Comparison of ENCODE assay signal across 8 mouse cellular contexts in genomic region chr1:125910211-125910870, GRCm38 (mm10). TPM values are rescaled to one million over a fixed set of nuclear protein-coding genes. Genes with fewer than 3 reads are reported as not detected.
A peak's percentile ranks its signal among the peaks of the same experiment; 100 is the strongest.
DNase-seq lines count a peak whose midpoint lies in the region; ATAC-seq lines count a peak whose summit lies in the region.

No protein-coding gene starts in this region.

- H3K4me1 ChIP-seq in forebrain, embryonic 12.5 days, result peaks cover 27% of the 10 kb centered on the region
- H3K4me1 ChIP-seq in intestine, embryonic 14.5 days (replicated peaks; ENCODE audit: control insufficient read depth, insufficient read depth, low read length), result peaks cover 12% of the 10 kb centered on the region
- H3K4me1 ChIP-seq in midbrain, embryonic 10.5 days, result peaks cover 32% of the 10 kb centered on the region

- H3K4me3 ChIP-seq in forebrain, embryonic 12.5 days (replicated peaks), result peak overlapping the region; percentile 50
- 0 out of 2 replicates have a peak overlapping the region, but pooled peaks have one; percentile 11 for H3K4me3 ChIP-seq in intestine, embryonic 14.5 days (ENCODE audit: low read depth, low read length)
- peak overlapping the region; percentile 71 for H3K4me3 ChIP-seq in midbrain, embryonic 10.5 days

- H3K9ac ChIP-seq in forebrain, embryonic 12.5 days, result no peak overlapping the region
- H3K9ac ChIP-seq in intestine, embryonic 14.5 days (ENCODE audit: low read length), result no peak overlapping the region

- H3K36me3 ChIP-seq in forebrain, embryonic 12.5 days (replicated peaks), result no peaks in the 10 kb centered on the region
- no peaks in the 10 kb centered on the region for H3K36me3 ChIP-seq in intestine, embryonic 14.5 days (ENCODE audit: control insufficient read depth, insufficient read depth, low read length)
- no peaks in the 10 kb centered on the region for H3K36me3 ChIP-seq in midbrain, embryonic 10.5 days

- peak; percentile 47 for DNase-seq in kidney, postnatal 10 days
- no peak for DNase-seq in kidney, adult 9 months
- peak; percentile 22 for DNase-seq in WW6 (ENCODE audit: low read depth, low spot score)
- DNase-seq in intestine, embryonic 14.5 days (ENCODE audit: low spot score), result peak; percentile 64
- peak; percentile 62 for DNase-seq in midbrain, embryonic 10.5 days (ENCODE audit: low spot score)
- no peak for DNase-seq in thymus, postnatal 0 days (ENCODE audit: low spot score)

- WGBS in forebrain, embryonic 12.5 days, result 16% methylated on average over 14 of the region's 14 CpGs
- 7% methylated on average over 14 of the region's 14 CpGs for WGBS in intestine, embryonic 14.5 days
- WGBS in midbrain, embryonic 10.5 days, result 19% methylated on average over 14 of the region's 14 CpGs

- no peaks in the 10 kb centered on the region for H3K9me3 ChIP-seq in forebrain, embryonic 12.5 days
- no peaks in the 10 kb centered on the region for H3K9me3 ChIP-seq in intestine, embryonic 14.5 days (ENCODE audit: control insufficient read depth, low read length)
- no peaks in the 10 kb centered on the region for H3K9me3 ChIP-seq in midbrain, embryonic 10.5 days (replicated peaks)

- H3K27me3 ChIP-seq in forebrain, embryonic 12.5 days, result peaks cover 53% of the 10 kb centered on the region
- H3K27me3 ChIP-seq in intestine, embryonic 14.5 days (replicated peaks; ENCODE audit: control insufficient read depth, insufficient read depth, low read length), result peaks cover 46% of the 10 kb centered on the region
- H3K27me3 ChIP-seq in midbrain, embryonic 10.5 days (ENCODE audit: low read depth, poor library complexity, severe bottlenecking), result peaks cover 74% of the 10 kb centered on the region

- ATAC-seq in forebrain, embryonic 12.5 days (ENCODE audit: low FRiP score), result peak; percentile 27
- 0 out of 2 replicates have a peak, but pooled peaks have one; percentile 21 for ATAC-seq in intestine, embryonic 14.5 days (replicated peaks; ENCODE audit: low FRiP score, low TSS enrichment, low read depth)
- no peak for ATAC-seq in cerebellum, adult (ENCODE audit: insufficient number of reproducible peaks, low FRiP score, low TSS enrichment)

- peak overlapping the region; percentile 98 for H3K4me2 ChIP-seq in forebrain, embryonic 12.5 days
- H3K4me2 ChIP-seq in intestine, embryonic 14.5 days (ENCODE audit: low read length), result peak overlapping the region; percentile 88

- H3K27ac ChIP-seq in forebrain, embryonic 12.5 days, result no peak overlapping the region
- H3K27ac ChIP-seq in intestine, embryonic 14.5 days (ENCODE audit: low read depth), result no peak overlapping the region
- no peak overlapping the region for H3K27ac ChIP-seq in midbrain, embryonic 10.5 days (replicated peaks)

RNA-seq across cellular contexts. Expression of gene Lypd1, which starts 2.6 kb away (rescaled TPM):
- 7.2 and 9.0 TPM in 2 replicates for polyA plus RNA-seq in forebrain, embryonic 12.5 days (2016; fragmentation: Nextera tagmentation; extraction: Ambion mirVana)
- 1.0 and 1.3 TPM in 2 replicates for polyA plus RNA-seq in intestine, embryonic 14.5 days (2014; fragmentation: Nextera tagmentation; extraction: Ambion mirVana)
- polyA plus RNA-seq in midbrain, embryonic 10.5 days (2016; fragmentation: Nextera tagmentation; extraction: Ambion mirVana), result 3.3 and 5.2 TPM in 2 replicates
- 4.5 and 6.7 TPM in 2 replicates for polyA plus RNA-seq in thymus, postnatal 0 days (2015; fragmentation: Nextera tagmentation; extraction: Ambion mirVana)

Comparison
In these comparisons a context has a peak if more than half of its experiments do, and no peak if none do; other contexts are left out.
1. DNase-seq: peak in kidney, postnatal 10 days (single experiment), WW6 (single experiment), intestine, embryonic 14.5 days (single experiment) and midbrain, embryonic 10.5 days (single experiment); none in kidney, adult 9 months (single experiment) and thymus, postnatal 0 days (single experiment).
2. H3K4me3 ChIP-seq: peak in every context shown above with its lines; median percentile 71 in midbrain, embryonic 10.5 days; 50 in forebrain, embryonic 12.5 days; 11 in intestine, embryonic 14.5 days.